Mouse (Mus musculus) heart, postnatal 25 days (tissue): ENCODE data around the gene Nuak2. TPM values are rescaled to one million over a fixed set of nuclear protein-coding genes. Genes with fewer than 3 reads are reported as not detected.
A peak's percentile ranks its signal among the peaks of the same experiment; 100 is the strongest.
"Not testable (repeated sequence)": the region's sequence is repeated elsewhere in the genome, so short reads cannot be mapped to it uniquely, and the experiment has no call there.

Experiments
- DNase-seq: peaks from one replicate; pipeline ENCODE4 v3.0.0; 2022; ENCODE audit warnings: low spot score
- intact Hi-C: fragments of 180-260 bp; cut with DNase I; formaldehyde crosslinking; loops from one replicate; pipeline ENCODE4 v1.15.1; 2025
- total RNA-seq, 2 experiments: library from RNA; stranded (reverse); gene quantifications; 2 replicates each; pipeline ENCODE4 v1.2.3; 2021

Gene Nuak2
- total RNA-seq = 1 to 10 TPM; 4.1 to 4.3 TPM

- intact Hi-C loops = no loop called here
- DNase-seq = peak; percentile 87
These were observed at the start of gene Nuak2 for GRCm38 (mm10) chr1:132315889-132316624. TSS of gene Nuak2 (plus strand) at chr1:132316126.

- no peak for DNase-seq
- intact Hi-C loops = no loop called here
These were observed 49.0 kb upstream of the Nuak2 start for GRCm38 (mm10) chr1:132266791-132267557.

- no peak for DNase-seq
- intact Hi-C loops = no loop called here
These were observed 48.0 kb upstream of the Nuak2 start for GRCm38 (mm10) chr1:132267959-132268358.

- intact Hi-C loops = no loop called here
- DNase-seq = no peak
These were observed 47.4 kb upstream of the Nuak2 start for GRCm38 (mm10) chr1:132268418-132269060.

DNA sequence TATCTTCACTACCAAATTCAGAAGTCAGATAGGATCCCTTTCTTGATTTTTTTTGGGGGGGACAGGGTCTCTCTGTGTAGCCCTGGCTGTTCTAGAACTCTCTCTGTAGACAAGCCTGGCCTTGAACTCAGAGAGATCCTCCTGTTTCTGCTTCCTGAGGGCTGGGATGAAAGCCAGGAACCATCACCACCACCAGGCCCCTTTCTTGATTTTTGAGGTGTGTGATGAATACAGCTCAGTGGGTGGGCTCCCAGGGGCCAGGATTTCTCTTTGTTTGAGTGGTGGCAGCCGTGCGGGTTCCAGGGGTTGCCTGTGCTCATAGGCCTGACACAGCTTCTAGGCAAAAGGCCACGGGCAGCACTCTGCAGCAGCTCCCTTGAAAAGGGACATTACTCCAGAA, 44.7 kb upstream of the Nuak2 start:
- intact Hi-C loops = no loop called here
- no peak for DNase-seq

- DNase-seq = no peak
- intact Hi-C loops = no loop called here
These were observed 39.2 kb upstream of the Nuak2 start for GRCm38 (mm10) chr1:132276694-132277093.

- intact Hi-C loops = no loop called here
- DNase-seq = no peak
These were observed 38.8 kb upstream of the Nuak2 start for GRCm38 (mm10) chr1:132277124-132277523.

- DNase-seq = not testable (repeated sequence)
These were observed 35.3 kb upstream of the Nuak2 start for GRCm38 (mm10) chr1:132280636-132281035.

DNA sequence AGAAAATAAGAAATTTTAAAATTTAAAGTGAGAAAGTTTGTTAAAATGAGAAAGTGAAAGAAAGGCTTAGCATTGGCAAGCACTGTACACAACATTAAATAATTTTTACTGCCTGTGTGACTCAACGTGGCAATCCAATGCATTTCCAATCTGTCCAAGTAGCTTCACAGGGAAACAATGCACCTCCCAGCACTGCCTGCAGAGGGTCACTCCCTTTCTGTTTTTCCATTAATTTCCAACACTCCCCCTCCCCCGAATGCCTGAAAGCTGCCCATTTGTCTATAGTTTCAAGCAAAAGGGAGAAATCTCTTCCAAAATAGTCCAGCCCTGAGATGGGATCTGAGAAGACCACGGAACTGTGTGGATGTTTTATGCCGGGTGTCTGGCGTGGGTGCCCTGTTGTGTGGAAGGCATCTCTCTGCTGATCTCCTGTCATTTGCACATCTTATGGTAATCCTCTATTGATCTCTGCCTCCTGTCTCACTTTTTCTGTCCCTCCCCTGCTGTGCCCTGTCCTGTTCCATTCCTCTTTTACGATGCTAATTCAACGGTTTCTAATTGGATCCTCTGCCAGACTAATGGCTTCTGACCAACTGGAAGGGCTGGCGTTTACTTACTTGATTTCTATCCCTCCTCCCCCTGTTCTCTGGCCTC, 34.3 kb upstream of the Nuak2 start:
- DNase-seq = no peak
- intact Hi-C loops = no loop called here

More at GRCm38 (mm10) chr1:132280636-132281035, 35.3 kb upstream of the Nuak2 start:
- intact Hi-C loops = not testable (repeated sequence)

DNA sequence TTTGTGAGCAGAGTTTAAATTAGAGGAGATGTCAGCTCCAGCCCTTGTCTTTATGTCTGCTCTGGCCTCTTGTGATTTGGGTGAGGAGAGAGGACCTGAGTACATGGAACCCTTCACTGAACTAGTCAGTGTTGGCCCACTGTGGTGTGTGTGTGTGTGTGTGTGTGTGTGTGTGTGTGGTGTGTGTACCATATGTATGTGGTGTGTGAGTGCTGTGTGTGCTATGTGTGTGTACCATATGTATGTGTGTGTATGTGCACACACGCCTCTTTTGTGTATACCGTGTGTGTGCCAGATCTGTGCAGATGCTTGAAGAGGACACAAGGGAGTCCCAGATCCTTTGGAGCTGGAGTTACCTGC, 33.8 kb upstream of the Nuak2 start:
- no peak for DNase-seq
- intact Hi-C loops = no loop called here

GRCm38 (mm10) chr1:132283018-132283417, 32.9 kb upstream of the Nuak2 start:
- intact Hi-C loops = no loop called here
- DNase-seq = no peak

DNA sequence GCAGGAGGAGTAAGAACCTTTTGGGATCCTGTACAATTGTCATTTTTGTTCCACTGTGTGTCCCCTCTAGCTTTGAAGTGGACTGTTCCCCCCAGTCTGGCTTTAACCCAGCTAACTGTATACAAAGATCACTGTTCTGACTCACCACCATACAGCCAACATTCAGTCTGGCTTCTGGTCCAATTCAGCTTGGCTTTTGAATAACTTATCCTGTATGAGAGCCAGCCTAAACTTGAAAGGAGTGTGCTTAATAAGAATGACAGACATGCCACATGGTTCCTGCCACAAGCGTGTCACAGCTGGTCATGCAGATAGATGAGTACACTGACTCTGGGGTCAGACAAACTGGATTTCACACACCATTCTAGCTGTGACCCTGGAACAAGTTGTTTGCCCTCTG, 29.2 kb upstream of the Nuak2 start:
- no peak for DNase-seq
- intact Hi-C loops = no loop called here

DNA sequence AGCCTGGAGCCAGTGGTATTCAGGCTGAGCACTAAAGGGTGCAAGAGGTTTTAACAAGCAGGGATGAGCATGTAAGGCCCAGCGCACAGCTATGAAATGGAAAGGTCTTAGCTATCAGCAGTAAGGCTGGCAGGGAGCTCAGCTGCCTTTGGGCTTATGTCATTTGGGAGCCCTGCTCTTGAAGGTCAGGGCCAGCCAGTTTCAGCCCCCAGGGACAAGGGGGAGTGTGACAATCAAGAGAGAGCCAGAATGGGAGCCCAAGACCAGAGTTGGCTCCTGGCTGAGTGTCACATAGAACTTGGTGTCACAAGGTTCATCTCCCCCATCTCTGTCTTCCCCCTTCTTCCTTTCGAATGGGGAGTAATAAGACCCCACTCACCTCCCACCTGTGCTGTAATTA, 28.5 kb upstream of the Nuak2 start:
- intact Hi-C loops = no loop called here
- no peak for DNase-seq

DNA sequence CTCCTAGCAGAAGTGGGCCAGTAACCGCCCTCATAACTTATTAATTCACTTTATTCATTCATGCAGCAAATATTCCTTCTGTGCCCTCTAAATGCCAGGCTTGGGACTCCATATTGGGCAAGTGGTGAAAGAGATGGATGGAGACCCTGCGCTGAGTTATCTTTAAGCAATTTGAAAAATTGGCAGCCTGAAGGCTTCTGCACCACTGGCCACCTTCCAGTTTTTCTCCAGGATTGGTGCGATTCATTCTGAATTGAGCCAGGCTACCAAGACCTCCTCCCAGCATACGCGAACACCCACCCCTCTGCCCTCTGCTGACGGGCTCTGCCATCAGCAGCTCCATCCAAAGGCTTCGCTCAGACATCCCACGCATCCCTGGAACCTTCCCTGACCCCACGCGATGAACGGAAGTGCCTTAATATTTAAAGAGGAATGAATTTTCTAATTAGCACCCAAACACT, 27.9 kb upstream of the Nuak2 start:
- no peak for DNase-seq
- intact Hi-C loops = no loop called here

GRCm38 (mm10) chr1:132289965-132290364, 26.0 kb upstream of the Nuak2 start:
- no peak for DNase-seq
- intact Hi-C loops = no loop called here

GRCm38 (mm10) chr1:132290921-132291675, 24.8 kb upstream of the Nuak2 start:
- no peak for DNase-seq
- intact Hi-C loops = no loop called here

GRCm38 (mm10) chr1:132291706-132292105, 24.2 kb upstream of the Nuak2 start:
- intact Hi-C loops = no loop called here
- no peak for DNase-seq

GRCm38 (mm10) chr1:132292318-132293129, 23.4 kb upstream of the Nuak2 start:
- no peak for DNase-seq

DNA sequence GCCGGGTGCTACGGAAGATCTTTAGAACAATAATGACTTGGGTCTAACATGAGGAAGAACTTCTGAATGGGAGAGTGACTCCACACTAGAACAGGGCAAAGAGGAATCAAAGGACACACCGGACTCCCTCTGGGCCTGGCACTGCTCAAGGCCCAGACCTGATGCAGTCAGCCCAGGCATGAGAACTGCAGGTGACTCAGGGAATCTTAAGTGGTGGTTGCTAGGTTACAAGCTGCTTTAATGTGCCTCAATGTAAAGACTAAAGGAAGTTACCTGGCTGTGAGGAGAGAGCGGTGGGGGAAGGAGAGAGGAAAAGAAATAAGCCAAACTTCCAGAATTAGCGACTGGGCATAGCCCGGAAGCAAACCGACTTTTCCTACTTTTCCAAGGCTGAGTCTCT, 20.4 kb upstream of the Nuak2 start:
- intact Hi-C loops = no loop called here

More at GRCm38 (mm10) chr1:132292318-132293129, 23.4 kb upstream of the Nuak2 start:
- intact Hi-C loops = no loop called here

More for the DNA sequence above, 20.4 kb upstream of the Nuak2 start:
- no peak for DNase-seq
